Mouse (Mus musculus): ENCODE measurements at regions not wholly inside any gene's neighbourhood (a gene's known extent, or its start where the extent isn't known, plus 50 kb on each side); places are given as distances from the start of the nearest gene placed in this dataset.

DNA sequence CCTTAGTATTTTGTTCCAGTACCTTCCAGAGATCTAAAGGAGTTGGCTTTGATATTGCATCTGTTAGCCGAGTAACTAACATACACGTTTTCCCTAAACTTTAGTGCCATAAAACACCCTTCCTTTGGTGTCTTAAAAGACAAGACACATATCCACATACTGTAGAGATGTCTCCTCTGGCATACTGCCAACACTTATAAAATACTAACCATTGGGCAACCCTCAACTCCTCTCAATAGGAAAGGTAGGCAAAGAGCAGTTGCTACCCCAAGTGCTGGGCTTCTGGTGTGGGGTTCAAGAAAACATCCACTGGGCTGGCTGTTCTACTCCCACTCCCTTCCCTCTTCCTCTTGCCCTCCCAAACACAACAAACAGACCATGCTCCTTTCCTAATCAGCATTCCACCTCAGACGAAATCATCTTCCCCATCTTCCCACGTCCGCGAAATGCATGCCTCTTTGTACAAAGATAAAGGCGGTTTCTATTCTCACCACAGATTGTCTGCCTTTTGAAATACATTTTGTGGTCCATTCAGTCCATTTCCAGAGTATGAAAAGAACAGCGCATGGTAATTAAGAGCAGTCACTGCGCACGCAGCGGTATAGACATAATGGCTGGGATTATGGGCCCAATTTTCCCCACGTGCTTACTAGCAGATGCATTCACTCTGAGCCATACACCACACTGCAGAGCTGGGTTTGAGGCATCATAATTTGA is 409.9 kb upstream of the Tenm4 start:
- Histone ChIP-seq H3K27ac (ENCODE audit: control insufficient read depth, low read depth, low read length) (no peak overlapping the region), H3K9ac (ENCODE audit: control insufficient read depth, low read depth, low read length, poor library complexity, severe bottlenecking) (no peak overlapping the region), H3K79me2 (ENCODE audit: control insufficient read depth, insufficient read depth, low read length, poor library complexity) (no peaks in the 10 kb centered on the region), H3K4me1 (ENCODE audit: control insufficient read depth in 1 of 2, insufficient read depth in 2 of 2, low read length in 2 of 2) (no peaks in the 10 kb centered on the region), H3K4me3 (ENCODE audit: control insufficient read depth in 1 of 2, insufficient read depth in 1 of 2, low read depth in 2 of 2, low read length in 2 of 2) (no peak overlapping the region), H3K27me3 (ENCODE audit: control insufficient read depth in 1 of 2, insufficient read depth in 2 of 2, low read length in 2 of 2) (no peaks in the 10 kb centered on the region), H3K9me3 (replicated peaks; ENCODE audit: insufficient read depth, low read length) (no peaks in the 10 kb centered on the region), H3K36me3 (ENCODE audit: control insufficient read depth in 1 of 2, insufficient read depth in 2 of 2, low read length in 2 of 2) (no peaks in the 10 kb centered on the region)
- no peak for DNase-seq (ENCODE audit: low read depth, low spot score)
- TF ChIP-seq NRF1 (IDR thresholded peaks at IDR 0.05; ENCODE audit: insufficient read depth, low read depth, low read length, poor library complexity, severe bottlenecking) (no peak), UBTF (IDR thresholded peaks at IDR 0.05; ENCODE audit: borderline replicate concordance, insufficient read depth, low read depth, low read length) (no peak), TAL1 (IDR thresholded peaks at IDR 0.05; ENCODE audit: low read length) (no peak), USF1 (IDR thresholded peaks at IDR 0.05; ENCODE audit: low read depth, low read length) (no peak), E2F4 (IDR thresholded peaks at IDR 0.05; ENCODE audit: borderline replicate concordance, low read depth, low read length) (no peak), MAZ (IDR thresholded peaks at IDR 0.05; ENCODE audit: low read depth, low read length) (no peak), RCOR1 (IDR thresholded peaks at IDR 0.05; ENCODE audit: low read depth, low read length) (no peak)

DNA sequence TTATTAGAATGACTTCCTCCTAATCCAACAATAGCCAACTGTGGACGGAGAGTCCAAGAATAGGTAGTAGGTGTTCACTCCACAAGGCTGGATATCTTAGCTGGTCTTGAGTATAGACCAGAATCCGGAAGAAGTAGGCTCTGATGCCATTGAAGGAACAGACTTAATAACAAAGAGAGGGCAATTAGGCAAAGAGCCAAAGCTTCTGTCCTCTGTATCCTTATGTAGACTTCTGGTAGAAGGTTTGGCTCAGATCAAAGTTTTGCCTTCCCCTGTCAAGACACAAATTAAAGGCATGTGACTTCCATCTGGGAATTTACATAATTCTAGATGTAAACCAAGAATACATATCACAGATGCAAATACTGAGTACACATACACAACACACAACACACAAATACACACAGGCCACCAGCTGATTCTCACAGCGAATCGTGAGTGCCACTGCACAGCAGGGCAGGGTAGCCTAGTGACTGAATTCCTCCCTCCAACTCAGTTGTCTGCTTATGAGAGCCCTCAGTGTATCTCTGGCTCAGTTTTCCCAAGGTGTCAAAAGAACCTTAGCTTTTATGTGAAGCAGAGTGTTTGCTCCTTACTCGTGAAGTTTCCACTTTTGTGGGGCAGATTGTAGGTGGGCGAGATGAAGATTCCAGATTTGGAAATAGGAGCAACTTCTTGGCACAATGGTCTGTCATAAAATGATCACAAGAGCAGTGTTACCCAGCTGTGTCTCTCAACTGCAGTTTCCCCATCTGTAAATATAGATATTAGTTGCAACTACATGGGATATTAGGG is 404.5 kb upstream of the Tenm4 start:
- TF ChIP-seq SMC3 (IDR thresholded peaks at IDR 0.05; ENCODE audit: low read depth, low read length): no peak
- TF ChIP-seq MAX (IDR thresholded peaks at IDR 0.05; ENCODE audit: low read length): no peak
- TF ChIP-seq BHLHE40 (IDR thresholded peaks at IDR 0.05; ENCODE audit: borderline replicate concordance, low read depth, low read length): no peak
- no peak for TF ChIP-seq MXI1 (IDR thresholded peaks at IDR 0.05; ENCODE audit: low read depth, low read length)
- TF ChIP-seq GATA1 (IDR thresholded peaks at IDR 0.05; ENCODE audit: low read depth, low read length): no peak
- no peak for TF ChIP-seq POLR2AphosphoS2 (IDR thresholded peaks at IDR 0.05; ENCODE audit: low read length)
- no peak for TF ChIP-seq USF1 (IDR thresholded peaks at IDR 0.05; ENCODE audit: low read depth, low read length)
- TF ChIP-seq ZC3H11A (IDR thresholded peaks at IDR 0.05; ENCODE audit: low read depth, low read length): no peak
- TF ChIP-seq CTCF (IDR thresholded peaks at IDR 0.05 in 2 of 3, conservative IDR thresholded peaks at IDR 0.05 in 1 of 3; ENCODE audit: control insufficient read depth in 1 of 3, insufficient read depth in 1 of 3, low read depth in 2 of 3, low read length in 3 of 3, poor library complexity in 1 of 3, severe bottlenecking in 1 of 3): no peak
- Histone ChIP-seq H3K4me1 (ENCODE audit: control insufficient read depth in 1 of 2, insufficient read depth in 2 of 2, low read length in 2 of 2) (no peaks in the 10 kb centered on the region), H3K79me2 (ENCODE audit: control insufficient read depth, insufficient read depth, low read length, poor library complexity) (no peaks in the 10 kb centered on the region), H3K4me3 (ENCODE audit: control insufficient read depth in 1 of 2, insufficient read depth in 1 of 2, low read depth in 2 of 2, low read length in 2 of 2) (no peak overlapping the region), H3K36me3 (ENCODE audit: control insufficient read depth in 1 of 2, insufficient read depth in 2 of 2, low read length in 2 of 2) (no peaks in the 10 kb centered on the region), H3K27me3 (ENCODE audit: control insufficient read depth in 1 of 2, insufficient read depth in 2 of 2, low read length in 2 of 2) (no peaks in the 10 kb centered on the region), H3K9me3 (replicated peaks; ENCODE audit: insufficient read depth, low read length) (no peaks in the 10 kb centered on the region), H3K27ac (ENCODE audit: control insufficient read depth, low read depth, low read length) (no peak overlapping the region), H3K9ac (ENCODE audit: control insufficient read depth, low read depth, low read length, poor library complexity, severe bottlenecking) (no peak overlapping the region)
- DNase-seq (ENCODE audit: low read depth, low spot score): no peak
